Mouse (Mus musculus) lung, postnatal 10 days (tissue): ENCODE measurements around the gene Ispd.

Experiments used
- DNase-seq: peaks from one replicate; pipeline ENCODE4 v3.0.0; 2021

Ispd gene

DNA sequence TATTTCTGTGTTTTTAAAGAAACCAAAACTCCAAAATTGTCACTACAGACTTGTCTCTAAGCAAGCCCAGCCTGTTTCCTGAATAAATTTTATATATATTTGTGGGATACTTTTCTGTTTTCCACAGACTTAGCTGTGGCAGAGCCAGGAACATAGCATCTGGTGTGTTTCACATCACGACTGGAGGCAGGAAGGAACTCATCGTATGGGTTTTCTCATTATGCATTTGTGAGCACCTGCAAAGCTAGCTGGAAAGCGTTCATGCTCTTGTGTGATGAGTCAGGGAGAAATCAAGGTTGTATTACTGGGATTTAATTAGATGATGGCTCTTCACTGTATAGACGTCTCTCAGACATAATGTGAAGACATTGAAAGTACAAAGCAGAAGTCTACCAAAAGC, 90.2 kb downstream of the Ispd start:
- DNase-seq = no peak

DNA sequence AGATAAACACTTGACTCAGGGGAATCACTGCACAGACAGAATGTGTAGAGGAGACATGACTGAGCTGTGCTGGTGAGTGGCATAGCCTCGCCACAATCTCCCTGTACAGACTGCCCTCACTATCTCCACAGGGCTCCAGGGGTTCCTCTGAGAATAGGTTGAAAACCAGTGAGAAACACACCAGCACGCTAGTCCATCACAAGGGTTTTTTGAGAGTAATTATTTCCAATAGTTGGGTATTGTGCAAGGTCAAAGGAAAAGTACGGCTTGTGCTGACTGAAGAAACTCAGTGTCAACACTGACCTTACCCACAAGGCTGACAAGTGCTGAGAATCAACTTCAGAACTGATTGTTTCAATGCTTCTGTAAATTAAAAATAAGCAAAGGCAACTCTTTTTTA, 92.9 kb downstream of the Ispd start:
- DNase-seq = no peak

DNA sequence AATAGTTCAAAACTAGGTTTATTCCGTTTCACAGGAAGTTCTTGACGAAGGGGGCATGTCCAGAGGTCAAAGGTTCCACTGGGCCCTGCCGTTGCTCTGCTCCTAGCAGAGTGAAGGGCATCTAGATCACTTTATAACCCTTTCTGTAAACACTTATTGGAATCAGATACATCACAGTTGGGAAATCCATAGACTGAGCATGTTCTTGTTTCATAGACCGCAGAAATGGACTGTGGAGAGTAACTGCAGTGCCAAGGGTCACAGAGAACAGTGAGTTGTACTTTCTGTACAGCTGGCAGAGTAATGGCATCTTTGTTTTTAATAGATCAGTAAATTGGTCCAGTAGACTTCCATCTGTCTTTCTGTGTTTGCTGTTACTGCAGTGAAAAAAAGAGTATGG, 94.0 kb downstream of the Ispd start:
- no peak for DNase-seq

DNA sequence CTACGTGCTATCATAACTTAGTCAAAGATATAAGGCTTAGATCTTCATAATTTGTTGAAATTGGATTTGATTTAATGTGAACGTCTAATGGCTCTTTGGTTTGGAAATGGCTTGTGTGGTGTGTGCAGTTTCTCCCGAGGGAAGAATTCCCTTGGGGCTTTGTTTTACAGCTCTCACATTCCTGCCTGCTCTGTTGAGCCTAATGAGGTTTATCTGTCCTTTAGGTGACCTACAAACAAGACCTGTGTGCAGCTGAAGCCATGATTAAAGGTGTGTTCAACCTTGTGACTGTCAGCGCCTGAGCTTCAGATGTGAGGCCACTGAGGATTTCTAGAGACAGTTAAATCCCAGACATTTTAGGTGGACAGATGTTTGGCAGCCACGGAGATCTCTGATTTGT, 95.2 kb downstream of the Ispd start:
- no peak for DNase-seq

DNA sequence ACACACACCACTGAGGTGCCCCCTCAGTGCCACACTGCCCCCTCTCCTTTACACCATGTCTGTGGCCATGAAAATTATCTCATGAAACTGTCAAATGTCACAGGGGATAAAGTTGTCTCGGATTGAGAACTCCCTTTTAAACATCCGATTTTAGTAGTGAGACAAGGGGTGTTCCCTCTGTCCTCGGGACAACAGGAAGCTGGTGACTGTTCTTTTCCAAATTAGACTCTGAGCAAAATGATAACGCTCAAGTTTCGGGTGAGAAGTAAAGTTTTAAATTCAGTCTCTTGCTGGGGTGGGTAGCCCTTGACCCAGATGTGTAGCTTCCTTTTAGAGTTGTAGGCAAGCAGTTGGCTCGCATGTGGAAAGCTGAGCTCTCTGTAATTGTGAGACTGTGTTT, 96.3 kb downstream of the Ispd start:
- peak; percentile 1 for DNase-seq

DNA sequence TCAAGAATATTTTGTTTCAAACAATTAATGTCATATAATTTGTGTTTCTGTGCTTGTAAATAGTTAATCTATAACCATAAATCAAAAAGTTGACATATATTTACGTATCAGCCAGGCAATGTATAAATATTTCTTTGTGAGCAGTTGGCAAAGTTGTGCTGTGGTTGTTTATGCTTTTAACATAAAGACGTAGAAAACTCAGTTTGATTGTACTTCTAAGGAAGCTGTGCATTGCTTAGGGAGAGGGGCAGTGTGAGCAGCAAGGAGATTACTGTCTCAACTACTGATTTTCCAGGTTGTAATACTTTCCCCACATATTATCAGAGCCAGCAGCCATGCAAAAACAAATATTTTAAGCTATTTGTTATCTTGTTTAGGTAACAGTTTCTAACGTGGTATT, 96.7 kb downstream of the Ispd start:
- no peak for DNase-seq

DNA sequence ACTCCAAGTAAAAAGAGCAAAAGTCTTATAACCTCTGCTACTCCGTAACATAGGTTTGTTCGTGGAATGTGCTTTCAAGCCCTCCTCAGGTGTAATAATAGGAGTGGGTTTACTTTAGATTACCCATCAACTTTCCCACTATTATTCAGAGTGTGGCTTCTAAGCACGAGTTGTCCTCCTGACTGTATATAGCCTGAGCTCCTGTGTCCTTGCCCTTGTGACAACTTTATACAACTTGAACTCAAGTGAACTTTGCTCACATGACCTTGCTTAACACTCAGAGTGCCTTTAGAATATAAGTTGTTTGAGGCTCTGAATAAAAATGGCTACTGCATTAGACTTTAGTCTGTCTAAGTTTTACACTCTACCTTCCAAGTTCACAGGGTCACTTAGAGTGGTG, 100.5 kb downstream of the Ispd start:
- DNase-seq = no peak

DNA sequence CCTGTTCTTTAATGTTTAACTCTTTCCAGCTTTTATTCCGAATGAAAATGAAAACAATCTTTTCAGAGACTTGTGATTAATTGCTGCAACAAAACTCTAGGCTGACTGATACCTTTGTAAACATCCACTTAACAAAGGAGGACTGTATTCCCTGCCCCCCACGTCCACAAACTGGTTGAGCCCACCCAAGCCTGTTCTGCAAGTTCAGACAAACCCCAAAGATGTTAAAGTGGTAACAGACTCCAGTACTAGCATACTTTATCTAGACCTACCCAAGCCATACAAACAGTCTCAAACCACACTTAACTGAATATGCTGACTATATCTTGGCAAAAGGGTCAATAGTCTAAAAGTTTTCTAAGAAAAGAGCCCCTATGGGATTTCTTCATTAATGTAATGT, 102.1 kb downstream of the Ispd start:
- DNase-seq = no peak

DNA sequence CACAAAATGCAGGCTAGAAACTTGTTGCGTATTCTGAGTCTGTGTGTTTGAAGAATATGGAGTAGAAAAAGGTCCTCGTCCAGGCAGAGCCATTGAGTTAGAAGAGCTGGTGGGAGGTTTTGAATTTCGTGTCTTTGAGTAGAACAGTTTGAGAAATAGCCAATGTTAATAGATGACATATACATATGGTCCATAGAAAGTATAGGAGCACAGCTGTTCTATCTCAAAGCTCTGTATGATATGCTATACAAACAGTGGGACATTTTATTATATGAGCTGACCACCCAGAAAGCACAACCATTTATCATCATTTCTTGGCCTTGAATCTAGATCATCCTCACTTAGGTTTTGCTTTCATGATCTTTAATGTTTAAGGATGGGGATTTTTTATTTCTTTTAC, 116.3 kb downstream of the Ispd start:
- no peak for DNase-seq

DNA sequence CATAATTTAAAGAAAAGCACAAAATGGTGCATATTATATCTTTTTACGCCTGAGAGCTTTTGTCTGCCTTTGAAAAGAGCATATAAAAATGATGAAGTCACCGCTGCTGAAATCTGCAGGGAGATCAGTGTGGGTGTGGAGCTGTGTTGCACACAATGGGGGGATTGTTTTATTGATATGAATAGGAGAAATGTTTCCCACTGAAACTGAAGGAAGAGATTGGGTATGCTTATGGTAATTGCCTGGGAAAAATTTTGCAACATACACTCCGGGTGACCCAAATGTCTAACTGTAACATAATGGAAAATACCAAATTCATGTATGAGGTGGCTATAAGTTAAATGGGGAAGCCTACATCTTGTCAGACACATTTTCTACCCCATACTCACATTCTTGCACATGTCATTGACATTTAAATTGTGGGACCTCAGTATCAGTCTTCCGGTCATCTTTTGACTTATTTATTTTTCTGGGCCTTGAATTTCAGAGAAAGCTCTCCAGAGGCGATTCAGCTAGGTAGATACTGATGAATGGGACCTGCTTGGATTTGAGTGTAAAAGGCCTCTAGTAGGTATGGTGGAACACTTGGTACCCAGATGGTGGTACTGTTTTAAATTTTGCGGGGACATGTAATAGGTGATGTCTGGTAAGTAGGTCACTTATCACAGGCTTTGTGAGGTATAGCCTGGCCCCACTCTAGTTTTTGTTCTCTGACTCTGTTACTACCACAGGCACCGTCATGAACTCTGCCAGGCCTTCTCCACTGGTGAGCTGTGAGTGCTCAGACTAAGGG, 126.1 kb downstream of the Ispd start:
- no peak for DNase-seq

DNA sequence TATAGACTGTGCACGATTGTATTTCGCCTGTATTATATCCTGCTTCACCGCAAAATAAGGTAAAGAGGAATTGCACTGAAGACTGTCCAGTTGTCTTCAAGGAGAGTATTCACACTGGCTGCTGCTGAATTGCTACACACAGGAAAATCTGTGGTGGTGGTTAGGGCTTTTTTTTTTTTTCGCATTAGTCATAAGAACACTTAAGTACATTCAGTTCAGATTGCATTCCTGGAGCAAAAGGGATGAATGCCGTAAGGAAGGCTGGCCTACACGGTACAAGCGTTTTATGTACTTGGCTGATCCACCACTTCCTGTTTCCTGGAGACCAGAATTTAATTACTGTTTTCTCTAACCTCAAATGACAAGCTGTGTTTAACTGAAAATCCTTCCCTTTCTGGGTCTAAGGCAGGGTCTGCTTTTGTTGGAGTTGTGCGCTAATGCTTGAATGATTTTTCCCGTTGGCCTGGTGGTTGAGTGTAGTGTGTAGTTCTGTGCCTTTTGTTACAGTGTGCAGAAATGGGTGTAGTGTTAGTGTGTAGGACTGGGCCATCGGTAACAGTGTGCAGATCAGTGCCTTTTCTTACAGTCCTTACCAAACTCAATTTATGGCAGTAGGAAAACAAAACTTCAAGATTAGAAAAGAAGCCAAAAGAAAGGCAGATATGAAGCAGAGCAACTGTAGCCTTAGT, 128.8 kb downstream of the Ispd start:
- DNase-seq = no peak

DNA sequence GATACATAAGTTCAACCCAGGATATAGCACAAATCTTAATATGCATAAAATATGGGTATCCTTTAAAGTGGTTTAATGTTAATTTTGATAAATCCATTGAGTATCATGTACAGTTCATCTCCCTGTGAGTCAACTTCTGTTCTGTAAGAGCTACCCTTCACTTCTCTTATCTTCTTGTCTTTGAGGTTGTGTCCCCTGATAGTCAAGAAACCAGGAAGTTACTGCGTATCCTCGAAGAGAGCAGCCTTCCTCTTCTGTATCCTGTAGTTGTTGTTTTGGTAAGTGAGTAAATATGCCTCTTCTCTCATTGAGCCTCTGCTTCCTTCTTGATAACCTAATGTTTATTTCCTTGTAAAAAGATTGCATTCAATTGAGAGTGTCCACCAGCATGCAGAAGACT, 140.5 kb downstream of the Ispd start:
- no peak for DNase-seq

DNA sequence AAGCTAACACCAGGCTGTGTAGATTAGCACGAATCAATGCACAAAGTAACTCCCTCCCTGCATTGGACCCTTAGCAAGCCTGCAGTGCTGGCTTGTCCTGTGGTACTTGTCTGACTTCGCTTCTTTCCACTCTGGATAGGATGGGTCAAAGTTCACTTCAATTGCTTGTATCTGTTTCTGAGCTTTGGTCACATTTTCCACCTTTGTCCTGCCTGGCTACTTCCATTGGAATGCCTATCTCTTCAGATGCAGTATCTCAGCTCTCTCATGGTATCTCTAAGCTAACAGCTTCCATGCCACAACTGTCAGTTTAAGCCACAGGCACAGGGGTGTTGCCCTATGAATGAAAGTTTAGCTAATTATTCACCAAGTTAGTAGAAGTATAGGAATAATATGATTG, 142.3 kb downstream of the Ispd start:
- no peak for DNase-seq

DNA sequence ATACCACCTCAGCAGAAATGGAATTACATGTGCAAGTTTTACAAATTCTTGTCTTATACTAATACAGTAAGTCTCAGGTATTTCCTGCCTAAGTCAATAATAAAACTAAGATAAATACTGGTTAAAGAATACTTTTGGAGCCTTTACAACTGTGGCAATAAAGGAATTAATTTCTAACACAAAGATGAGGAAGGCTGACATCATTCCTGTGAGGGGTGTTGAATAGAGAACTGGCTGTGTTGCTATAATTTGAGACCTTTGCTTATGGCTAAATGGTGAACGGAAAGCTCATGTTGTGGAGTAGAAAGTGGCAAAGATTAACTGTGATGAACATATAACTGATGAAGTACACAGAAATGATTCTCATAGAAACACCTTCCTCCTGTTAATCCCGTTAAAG, 149.7 kb downstream of the Ispd start:
- no peak for DNase-seq

DNA sequence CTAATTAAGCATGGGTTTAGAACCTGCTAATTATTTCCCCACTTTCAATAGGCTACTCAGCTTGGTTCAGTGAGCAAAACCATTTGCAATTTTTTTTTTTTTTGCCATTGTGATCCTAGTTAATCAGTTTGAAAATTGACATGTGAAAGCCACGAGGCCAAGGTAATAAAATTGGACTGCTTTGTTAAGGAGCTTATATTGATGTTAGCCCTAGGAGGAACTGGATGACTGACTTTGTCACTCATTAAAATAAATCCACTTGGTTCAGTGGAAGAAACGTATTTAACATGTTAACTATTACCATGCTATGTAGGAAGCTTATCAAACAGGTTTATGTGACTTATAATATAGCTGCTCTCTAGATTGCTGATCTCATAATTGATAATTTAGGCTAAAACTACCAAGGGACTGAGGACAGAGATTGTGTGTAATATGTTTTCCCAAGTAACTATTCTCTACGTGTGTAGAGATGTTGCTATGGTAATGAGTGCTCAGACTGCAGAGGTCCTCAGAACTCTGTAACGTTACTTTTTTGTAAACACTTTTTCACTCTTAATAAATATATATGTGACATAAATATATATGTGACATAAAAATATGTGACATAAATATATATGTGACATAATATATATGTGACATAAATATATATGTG, 150.3 kb downstream of the Ispd start:
- no peak for DNase-seq

DNA sequence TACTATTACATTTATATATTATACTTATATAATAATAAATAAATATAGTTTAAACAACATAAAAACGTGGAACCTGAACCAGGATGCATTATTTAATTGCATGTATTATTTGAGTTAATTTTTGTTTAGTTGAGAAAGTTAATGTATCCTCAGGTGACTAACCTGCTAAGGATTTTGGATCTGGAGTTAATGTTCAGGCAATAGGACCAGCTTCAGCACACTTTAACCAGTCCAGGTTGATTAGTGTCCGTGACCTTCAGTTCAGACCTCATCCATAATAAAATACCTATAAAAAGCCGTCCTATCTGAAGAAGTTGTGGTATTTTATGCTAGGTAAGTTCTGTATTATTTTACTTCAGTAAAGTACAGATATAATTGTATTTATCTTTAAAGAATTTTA, 151.3 kb downstream of the Ispd start:
- no peak for DNase-seq

DNA sequence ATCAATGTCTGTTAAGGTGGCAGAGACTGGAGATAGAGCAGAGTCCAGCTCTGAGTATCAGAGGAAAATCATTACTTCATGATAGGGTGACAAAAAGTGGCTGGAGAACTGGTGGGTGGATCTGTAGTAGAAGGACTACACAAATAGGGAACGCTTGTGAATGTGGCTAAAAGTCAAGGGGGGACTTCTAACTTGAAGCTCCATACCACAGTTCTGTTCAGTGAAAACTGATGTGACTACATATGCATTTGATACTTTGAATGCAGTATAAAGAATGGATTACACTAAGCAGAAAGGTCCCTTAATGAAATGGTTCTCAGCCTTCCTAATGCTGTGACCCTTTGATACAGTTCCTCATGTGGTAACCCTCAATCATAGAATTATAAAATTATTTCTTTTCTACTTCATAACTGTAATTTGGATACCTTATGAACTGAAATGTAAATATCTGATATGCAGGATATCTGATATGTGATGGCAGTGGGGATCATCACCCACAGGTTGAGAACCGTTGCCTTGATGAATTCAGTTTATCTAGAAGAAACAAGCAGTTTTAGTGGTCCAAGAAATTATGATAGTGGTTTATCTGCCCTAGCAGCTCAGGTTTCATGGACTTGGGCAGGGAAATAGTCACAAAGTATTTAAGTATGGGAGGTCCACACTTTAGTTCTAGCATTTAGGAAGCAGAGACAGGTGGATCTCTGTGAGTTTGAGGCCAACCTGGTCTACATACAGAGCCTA, 152.1 kb downstream of the Ispd start:
- no peak for DNase-seq

DNA sequence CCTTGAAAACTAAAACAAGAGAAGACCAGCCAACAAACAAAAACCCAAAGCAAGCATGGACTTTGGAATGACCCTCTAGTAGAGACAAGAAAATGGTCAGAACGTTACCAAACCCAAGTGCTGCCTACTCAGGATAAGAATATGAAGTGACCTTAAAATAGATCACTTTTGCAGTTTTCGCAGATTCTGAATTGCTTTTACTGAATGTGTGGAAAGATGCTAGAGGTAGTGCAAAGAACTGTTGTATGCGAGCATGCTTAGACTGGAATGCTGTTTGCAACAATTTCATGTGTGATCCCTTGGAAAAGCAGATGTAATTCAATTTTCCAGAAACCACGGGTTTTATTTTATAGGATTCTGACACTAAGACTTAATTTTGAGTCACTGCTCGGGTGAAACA, 153.3 kb downstream of the Ispd start:
- DNase-seq = no peak

DNA sequence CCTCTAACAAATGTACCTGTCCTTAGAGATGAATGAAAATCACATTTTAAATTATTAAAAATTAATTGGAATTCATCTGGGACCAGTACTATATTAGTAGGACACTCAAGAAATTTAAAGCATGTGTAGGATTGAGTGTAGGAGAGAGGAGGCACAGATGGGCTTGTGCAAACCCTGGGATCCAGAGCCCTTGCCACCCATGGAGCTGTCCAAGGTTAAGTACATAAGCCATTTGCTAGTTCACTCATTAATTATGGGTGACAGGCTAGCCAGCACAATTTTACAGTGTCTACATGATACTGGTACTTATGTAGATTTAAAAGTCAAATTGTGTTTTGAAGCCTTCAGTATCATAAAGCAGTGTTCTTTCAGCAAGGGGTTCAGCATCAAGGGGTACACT, 164.1 kb downstream of the Ispd start:
- DNase-seq = no peak

DNA sequence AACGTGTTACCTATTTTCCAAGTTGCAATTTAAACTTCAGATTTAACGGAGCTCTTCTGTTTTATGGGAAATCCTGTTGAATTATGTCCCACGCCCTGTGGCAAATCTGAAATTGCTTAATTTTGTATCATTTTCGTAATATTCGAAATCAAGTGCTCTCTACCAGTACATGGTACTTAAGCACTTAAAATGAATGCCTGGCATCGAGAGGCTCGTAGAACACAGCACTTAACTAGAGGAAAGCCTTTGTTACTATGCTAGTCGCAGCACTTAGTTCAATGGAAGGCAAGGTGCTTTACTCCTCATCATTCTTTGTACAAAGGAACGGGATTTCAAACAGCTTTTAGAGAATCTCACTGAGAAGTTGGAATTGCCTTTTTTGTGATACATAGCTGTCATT, 168.2 kb downstream of the Ispd start:
- DNase-seq = no peak

DNA sequence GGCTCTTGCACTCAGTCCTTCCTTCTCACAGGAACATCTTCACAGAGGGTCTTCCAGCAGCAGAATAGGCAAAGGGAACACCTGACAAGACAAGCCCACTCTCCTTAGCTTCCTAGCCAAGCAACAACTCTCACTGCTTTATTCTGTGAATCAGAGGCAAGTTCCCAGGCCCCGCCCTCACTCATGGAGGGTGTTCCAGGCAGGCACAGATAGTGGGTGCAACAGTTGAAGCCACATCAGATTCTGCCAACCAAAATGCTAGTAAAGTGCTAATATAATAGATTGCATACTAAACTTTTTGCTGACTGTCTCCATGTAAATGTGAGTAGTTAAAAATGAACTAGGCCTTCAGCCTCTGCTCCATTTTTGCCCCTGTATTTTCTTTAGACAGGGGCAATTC, 173.4 kb downstream of the Ispd start:
- DNase-seq = no peak

DNA sequence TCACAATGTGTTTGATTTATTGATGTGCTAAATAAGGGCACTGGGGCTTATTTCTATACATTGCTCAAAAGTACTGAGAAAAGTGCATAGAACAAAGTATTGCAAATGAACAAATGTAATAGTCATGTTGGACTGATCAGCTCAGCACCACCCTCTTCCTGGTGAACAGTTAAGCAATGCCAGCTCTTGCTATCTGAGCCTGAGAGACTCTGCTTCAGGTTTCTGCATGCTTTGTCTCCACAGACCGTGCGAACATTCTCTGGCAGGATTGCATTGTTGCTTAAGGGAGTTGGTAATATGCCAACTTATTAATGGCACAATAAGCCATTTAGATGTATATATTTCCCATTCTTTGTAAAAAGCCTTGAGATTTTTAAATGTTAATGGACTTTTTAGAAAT, 182.9 kb downstream of the Ispd start:
- no peak for DNase-seq

DNA sequence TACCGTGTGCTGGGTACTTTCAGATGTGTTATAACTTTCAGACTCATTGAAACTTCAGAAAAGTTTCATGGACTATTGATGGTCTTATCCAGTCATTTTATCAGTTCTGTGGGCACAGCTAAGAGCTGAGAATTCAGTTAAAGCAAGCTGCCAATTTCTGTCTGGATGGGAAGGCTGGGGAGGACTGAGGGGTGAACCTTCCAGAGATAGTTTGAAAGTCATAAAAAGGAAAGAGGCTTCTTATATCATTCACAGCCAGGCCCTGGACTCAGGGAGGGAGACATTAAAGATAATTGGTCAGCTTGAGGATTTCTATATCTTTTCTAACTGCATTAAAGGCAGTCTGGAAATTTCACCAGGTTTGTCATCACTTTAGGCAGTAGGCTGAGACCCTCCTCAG, 185.7 kb downstream of the Ispd start:
- DNase-seq = no peak
